Mouse (Mus musculus): Measurements from ENCODE around the gene Phf11c.
"Not testable (repeated sequence)": the region's sequence is repeated elsewhere in the genome, so short reads cannot be mapped to it uniquely, and the experiment has no call there.

Phf11c gene

DNA sequence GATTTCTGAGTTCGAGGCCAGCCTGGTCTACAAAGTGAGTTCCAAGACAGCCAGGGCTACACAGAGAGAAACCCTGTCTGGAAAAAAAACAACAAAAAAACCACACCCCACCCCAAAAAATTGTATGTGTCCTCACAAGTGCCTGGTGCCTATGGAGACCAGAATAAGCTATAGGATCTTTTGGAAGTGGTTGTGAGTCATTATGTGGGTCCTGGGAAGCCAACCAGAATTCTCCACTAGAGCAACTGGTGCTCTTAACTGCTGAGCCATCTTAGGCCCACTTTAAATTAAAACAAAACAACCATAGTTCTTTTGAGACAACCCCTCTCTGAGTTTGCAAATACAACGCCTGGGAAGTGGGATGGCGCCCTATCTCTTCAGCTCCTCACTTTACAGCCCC is at the start of gene Phf11c:
Phf11c (minus strand) TSS at position 101 of the 400 bp plus-strand sequence.
- DNase-seq, result no peak

GRCm38 (mm10) chr14:59441472-59441805 is 46.3 kb upstream of the Phf11c start:
- no peak for DNase-seq

DNA sequence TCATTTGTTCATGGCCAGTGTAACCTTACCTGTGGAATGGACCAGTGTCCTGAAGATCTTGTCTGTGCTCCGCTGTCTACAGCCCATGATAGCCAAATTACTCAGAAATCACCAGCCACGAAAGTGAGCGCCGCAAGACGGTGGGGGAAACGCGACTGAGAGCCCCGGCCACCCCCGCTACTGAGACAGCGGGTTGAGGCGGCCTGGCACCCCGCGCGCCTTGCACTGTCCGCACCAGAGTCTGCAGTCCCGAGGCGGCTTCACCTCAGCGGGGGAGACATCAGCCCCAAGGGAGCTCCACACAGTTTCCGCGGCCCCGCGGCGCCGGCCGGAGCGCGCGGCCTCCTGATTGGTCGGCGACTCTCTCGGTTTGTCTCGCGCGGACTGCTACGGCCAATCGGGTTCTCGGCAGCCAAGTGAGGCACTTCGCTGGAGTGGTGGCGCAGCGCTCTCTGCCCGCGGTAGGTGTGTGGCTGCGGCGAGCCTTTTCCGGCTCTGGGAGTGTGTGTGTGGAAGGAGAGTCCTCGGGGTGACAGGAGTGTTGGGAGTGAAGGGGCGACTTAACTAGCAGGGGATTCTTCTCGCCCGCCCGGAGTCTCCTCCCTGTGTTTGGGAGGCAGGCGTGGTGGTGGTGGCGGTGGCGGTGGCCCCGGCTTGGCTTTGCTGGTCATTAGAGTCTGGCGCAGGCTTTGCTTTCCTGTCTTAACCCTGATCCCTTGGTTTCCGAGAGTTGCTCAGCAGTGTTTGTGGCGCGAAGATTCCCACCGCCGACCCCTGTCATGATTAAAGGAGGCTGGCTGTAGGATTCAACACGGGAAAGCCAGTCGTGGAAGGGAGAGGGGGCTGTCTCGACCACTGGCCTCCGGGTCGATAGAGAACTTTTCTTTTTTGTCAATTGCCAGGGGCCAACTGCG is 45.6 kb upstream of the Phf11c start, which contains the start of the genes Setdb2 and Cab39l:
Setdb2 (minus strand) TSS at position 327 of the 914 bp plus-strand sequence.
Cab39l (plus strand) TSS at position 415 of the 914 bp plus-strand sequence.
- DNase-seq, result peak; percentile 91

- no peak for DNase-seq
These were observed 44.9 kb upstream of the Phf11c start for GRCm38 (mm10) chr14:59440039-59440438.

DNA sequence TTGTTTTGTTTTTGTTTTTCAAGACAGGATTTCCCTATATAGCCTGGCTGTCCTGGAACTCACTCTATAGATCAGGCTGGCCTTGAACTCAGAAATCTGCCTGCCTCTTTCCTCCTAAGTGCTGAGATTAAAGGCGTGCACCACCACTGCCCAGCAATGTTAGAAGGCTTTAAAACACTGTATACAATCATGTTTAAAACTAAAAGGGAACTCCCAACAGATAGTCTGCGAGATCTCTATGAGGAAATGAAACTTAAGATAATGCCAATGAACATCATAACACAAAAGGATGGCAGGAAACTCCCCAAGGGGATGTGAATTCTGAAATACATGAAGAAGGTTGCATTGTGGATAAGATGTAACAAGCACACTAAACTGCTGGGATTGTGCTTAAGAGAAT is 43.3 kb upstream of the Phf11c start:
- DNase-seq, result no peak

GRCm38 (mm10) chr14:59437398-59437797 is 42.2 kb upstream of the Phf11c start:
- no peak for DNase-seq

DNA sequence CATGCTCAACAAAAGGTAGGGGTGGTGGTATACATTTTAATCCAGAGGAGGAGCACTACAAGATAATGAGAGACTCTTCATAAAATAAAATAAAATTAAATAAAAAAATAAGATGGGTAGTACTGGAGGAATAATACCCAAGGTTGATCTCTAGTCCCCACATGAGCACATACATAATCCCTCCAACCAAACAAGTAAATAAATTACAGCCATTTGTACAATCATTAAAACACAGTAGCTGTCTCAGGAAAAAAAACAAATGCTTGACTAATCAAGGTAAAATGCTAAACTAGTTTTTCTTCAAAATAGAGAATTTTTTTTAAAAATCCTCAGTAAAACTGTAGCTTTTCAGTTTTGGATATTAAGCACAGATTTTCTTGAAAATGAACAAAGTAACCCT is 40.0 kb upstream of the Phf11c start:
- no peak for DNase-seq

DNA sequence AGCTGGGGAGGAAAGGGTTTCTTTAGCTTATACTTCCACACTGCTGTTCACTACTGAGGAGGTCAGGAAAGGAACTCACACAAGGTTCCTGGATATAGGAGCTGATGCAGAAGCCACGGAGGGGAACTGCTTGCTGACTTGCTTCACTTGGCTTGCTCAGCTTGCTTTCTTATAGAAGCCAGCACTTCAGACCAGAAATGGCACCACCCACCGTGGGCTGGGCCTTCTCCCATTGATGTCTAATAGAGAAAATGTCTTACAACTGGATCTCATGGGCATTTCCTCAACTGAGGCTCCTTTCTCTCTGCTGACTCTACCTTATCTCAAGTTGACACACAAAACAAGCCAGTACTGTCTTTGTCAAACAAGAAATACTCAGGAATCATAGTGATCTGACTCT is 38.7 kb upstream of the Phf11c start:
- DNase-seq, result no peak

DNA sequence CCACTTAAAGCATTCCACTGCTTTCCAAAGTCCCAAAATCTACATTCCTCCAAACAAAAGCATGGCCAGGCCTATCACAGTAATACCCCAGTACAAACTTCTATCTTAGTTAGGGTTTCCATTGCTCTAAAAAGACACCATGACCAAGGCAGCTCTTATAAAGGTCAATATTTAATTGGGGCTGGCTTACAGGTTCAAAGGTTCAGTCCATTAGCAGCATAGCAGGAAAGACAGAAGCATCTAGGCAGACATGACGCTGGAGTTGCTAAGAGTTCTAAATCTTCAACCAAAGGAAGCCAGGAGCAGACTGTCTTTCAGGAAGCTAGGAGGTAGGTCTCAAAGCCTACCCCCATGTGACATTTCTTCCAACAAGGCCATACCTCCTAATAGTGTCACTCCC is 35.4 kb upstream of the Phf11c start:
- no peak for DNase-seq

DNA sequence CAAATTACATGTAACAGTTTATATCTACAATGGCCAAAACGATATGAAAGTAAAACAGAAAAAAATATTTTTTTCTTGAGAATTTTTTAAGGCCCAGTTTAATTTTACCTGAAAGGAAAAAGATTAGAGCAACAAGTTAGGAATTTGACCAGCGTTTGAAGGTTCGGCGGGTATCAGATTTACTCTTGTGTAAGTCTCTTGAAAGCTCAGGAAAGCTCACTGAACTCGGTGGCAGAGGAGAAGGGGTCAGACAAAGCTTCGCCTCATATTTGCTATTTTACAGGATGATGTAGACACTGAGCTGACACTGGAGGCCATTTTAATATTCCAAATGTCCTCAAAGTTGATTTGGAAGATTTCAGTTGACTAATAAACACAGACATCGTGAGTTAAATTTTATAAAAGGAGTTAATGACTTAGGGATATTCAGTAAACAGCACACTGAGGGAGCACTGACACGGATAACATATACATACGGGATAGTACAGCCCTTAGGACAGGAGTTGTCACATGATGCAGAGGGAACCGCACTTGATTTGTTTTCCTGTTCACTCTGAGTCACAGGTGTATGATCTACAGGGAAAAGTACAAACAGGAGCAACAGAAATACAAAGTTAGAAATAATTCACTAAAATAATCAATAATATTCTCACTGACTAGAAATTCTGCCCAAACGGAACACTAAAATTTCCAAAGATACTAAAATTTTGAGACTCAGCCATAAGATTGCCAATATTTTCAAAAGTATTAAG is 27.9 kb upstream of the Phf11c start:
- DNase-seq, result no peak

- no peak for DNase-seq
These were observed 23.0 kb upstream of the Phf11c start for GRCm38 (mm10) chr14:59418171-59418570.

DNA sequence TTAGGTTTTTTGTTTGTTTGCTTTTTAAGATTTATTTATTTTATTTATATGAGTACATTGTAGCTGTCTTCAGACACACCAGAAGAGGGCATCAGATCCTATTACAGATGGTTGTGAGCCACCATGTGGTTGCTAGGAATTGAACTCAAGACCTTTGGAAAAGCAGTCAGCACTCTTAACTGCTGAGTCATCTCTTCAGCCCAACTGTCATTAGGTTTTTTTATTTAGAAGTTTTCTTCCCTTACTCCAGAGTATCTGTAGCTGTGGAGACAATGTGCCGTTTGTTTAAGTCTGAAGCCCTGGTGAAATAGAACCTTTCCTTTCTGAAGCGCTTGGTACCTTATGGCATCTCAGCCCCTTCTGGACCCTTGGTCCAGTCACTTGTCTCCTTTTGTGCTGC is 19.8 kb upstream of the Phf11c start:
- not testable (repeated sequence) for DNase-seq

DNA sequence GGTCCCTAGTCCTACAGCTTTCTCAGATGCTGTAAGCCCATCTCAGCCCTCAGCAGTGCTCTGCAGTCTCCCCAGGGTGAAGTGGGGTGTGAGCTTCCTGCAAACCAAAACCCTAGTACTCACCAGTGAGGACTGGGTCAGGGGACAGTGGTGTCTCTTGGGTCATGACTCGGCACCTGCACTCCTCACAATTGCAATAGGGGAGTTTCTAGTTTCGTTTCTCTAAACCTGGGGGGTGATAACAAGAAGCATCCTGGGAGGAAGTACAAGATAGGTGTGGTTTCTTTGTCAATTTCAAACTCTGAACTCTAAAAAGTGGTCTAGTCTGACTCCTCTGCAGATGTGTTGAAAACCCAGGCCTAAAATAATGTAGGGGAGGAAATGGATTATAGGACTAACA is 1.8 kb upstream of the Phf11c start:
- no peak for DNase-seq

- peak in 1 of 2 experiments; percentile 4 for DNase-seq
These were observed 5.0 kb downstream of the Phf11c start for GRCm38 (mm10) chr14:59390181-59390580.

- no peak for DNase-seq
These were observed 5.6 kb downstream of the Phf11c start for GRCm38 (mm10) chr14:59389532-59389931.

GRCm38 (mm10) chr14:59370348-59371068 is 24.7 kb downstream of the Phf11c start:
- DNase-seq, result no peak

DNA sequence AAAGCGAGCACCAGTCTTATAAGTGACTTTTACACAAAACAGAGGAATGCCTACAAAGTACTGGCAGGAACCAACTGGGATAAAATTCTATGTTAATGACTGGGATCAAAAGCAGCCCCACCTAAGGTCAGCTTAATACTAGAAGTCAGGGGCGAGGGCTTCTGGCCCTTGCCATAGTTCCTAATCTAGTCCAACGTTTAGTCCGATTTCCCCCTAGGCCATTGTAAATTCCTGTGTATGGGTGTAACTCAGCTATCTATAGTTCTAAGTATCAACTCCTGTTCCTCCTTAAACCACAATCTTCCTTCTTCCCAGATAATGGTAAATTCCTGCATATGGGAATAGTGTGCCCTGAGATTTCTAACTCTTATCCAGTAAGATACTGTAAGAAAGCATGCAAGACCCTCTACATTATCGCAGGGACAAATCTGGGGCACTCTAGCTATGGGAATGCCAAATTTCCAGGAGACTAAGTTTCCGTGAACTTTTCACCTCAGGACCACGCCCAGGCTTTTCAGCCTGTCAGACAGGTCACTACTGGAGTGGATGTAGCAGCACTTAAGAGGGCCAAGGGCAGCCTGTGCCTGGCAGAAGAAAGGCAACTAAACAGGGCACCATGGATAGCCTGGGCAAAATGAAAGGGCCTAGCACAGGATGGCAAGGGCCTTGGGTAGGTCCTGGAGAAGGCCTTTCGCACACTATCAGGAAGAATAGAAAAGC is 28.6 kb downstream of the Phf11c start:
- DNase-seq, result no peak

GRCm38 (mm10) chr14:59365244-59365644 is 29.9 kb downstream of the Phf11c start, which contains the start of gene Phf11d:
Gene Phf11d (minus strand): TSS chr14:59365470.
- DNase-seq, result no peak

DNA sequence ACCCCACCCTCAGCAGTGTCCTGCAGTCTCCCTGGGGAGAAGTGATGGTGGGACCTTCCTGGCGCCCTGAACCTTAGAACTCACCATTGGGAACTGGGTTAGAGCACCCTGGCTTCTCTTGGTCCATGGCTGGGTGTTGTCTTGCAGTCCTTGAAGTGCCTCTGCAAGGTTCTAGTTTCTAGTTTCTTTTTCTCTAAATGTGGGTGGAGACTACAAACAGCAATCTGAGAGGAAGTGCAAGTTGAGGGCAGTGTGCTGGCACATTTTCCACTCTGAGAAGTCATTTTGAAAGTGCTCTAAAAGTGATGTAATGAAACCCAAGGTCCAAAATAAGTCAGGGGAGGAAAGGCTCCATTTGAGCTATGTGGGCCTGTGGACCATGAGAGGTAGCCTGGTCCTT is 54.0 kb downstream of the Phf11c start, which contains the start of gene Phf11b:
Phf11b (minus strand) TSS at position 163 of the 400 bp plus-strand sequence.
- not testable (repeated sequence) for DNase-seq

DNA sequence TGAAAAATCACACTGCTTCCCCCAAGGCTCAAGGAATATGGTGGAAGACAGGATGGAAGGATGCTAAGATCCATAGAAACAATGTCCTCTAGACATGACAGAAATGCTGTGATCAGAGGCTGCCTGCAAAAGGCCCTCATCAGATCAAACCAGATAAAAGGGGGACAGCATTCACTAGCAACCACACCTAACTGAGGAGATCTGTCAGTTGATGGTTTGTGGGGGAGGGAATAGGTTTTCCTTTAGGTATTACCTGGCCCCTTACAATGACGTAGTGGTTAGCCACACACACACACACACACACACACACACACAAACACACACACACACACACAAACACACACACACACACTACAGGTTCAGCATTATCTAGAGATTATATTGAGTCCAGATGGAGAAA is 55.6 kb downstream of the Phf11c start:
- no peak for DNase-seq

DNA sequence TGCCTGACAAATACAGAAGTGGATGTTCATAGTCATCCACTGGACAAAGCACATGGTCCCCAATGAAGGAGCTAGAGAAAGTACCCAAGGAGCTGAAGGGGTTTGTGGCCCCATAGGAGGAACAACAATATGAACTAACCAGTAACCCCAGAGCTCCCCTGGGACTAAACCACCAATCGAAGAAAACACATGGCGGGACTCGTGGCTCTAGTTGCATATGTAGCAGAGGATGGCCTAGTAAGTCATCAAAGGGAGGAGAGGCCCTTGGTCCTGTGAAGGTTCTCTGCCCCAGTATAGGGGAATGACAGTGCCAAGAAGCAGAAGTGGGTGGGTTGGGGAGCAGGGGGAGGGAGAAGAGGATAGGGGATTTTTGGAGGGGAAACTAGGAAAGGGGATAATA is 59.1 kb downstream of the Phf11c start:
- not testable (repeated sequence) for DNase-seq
